Mouse (Mus musculus) midbrain, embryonic 11.5 days (tissue): ENCODE results near the gene St5. TPM values are rescaled to one million over a fixed set of nuclear protein-coding genes. Genes with fewer than 3 reads are reported as not detected.

ENCODE experiments used
- ATAC-seq: fragments of 200-750 bp; cut with Nextera tagmentation; 2 replicates; pipeline ENCODE4 v1.8.0; 2017; ENCODE audit warnings: moderate TSS enrichment, moderate library complexity; ENCODE audit not compliant: low FRiP score
- DNase-seq: peaks from one replicate; pipeline ENCODE4 v3.0.0; 2015; ENCODE audit warnings: low spot score; ENCODE audit errors: missing footprints
- H3K27ac ChIP-seq: fragments of 300-500 bp; sonication (generic); 2 replicates; pipeline ENCODE4 v1.5.1; 2014; ENCODE audit warnings: low read depth, low read length
- H3K27me3 ChIP-seq: fragments of 300-500 bp; sonication (generic); 2 replicates; pipeline ENCODE4 v1.6.1; 2014; ENCODE audit warnings: mild to moderate bottlenecking, low read length, moderate library complexity, mixed read lengths; ENCODE audit not compliant: control insufficient read depth, insufficient read depth
- H3K36me3 ChIP-seq: fragments of 300-500 bp; sonication (generic); 2 replicates; pipeline ENCODE4 v1.6.1; 2014; ENCODE audit warnings: mild to moderate bottlenecking, low read length, moderate library complexity, mixed read lengths; ENCODE audit not compliant: control insufficient read depth, insufficient read depth
- H3K4me1 ChIP-seq: fragments of 300-500 bp; sonication (generic); 2 replicates; pipeline ENCODE4 v1.6.1; 2014; ENCODE audit warnings: low read length; ENCODE audit not compliant: control insufficient read depth, insufficient read depth
- H3K4me2 ChIP-seq: fragments of 300-500 bp; sonication (generic); 2 replicates; pipeline ENCODE4 v1.6.1; 2014; ENCODE audit warnings: mild to moderate bottlenecking, moderate library complexity
- H3K4me3 ChIP-seq: fragments of 300-500 bp; sonication (generic); 2 replicates; pipeline ENCODE4 v1.5.1; 2014; ENCODE audit warnings: low read depth, low read length
- H3K9ac ChIP-seq: fragments of 300-500 bp; sonication (generic); 2 replicates; pipeline ENCODE4 v1.6.1; 2014; ENCODE audit warnings: low read length
- H3K9me3 ChIP-seq: fragments of 300-500 bp; sonication (generic); 2 replicates; pipeline ENCODE4 v1.6.1; 2016; ENCODE audit warnings: low read length; ENCODE audit not compliant: control insufficient read depth
- WGBS: fragments of 180-500 bp; shearing (Covaris S2); extraction: QIAGEN DNeasy Blood & Tissue Kit; methylation state at CpG from one replicate; pipeline ENCODE4 v1.1.7; 2014; 5-methylcytosine and 5-hydroxymethylcytosine counted together
- polyA plus RNA-seq: library from polyadenylated mRNA; unstranded; fragments of >200 nt; fragmentation: Nextera tagmentation; extraction: Ambion mirVana; gene quantifications from 2 replicates; pipeline ENCODE4 v1.2.1, GENCODE M21; 2014

Gene St5
- polyA plus RNA-seq, 1 experiment from 2014 or later = 37.9 TPM

DNA sequence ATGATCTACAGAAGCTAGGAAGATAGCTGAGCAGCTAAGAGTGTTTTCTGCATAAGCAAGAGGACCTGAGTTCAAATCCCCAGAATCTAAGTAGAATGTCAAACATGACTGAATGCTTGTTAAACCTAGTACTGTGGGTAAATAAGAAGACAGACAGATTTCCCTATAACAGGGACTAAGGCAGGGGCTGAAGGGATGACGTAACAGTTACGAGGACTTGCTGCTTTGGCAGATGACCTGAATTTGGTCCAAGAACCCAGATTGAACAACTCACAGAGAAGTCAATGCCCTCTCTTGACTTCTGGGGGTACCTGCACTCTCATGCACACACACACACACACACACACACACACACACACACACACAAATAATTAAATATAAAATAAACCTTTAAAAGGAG is 93.1 kb downstream of the St5 start:
- H3K27ac ChIP-seq = no peak overlapping the region
- H3K9ac ChIP-seq = no peak overlapping the region
- no peak overlapping the region for H3K4me3 ChIP-seq
- no peaks in the 10 kb centered on the region for H3K27me3 ChIP-seq
- H3K4me2 ChIP-seq = no peak overlapping the region
- WGBS = 71% methylated on average over 2 of the region's 2 CpGs
- H3K4me1 ChIP-seq = peaks cover 36% of the 10 kb centered on the region
- no peaks in the 10 kb centered on the region for H3K36me3 ChIP-seq
- H3K9me3 ChIP-seq = no peaks in the 10 kb centered on the region
- ATAC-seq = no peak
- DNase-seq = no peak

GRCm38 (mm10) chr7:109609565-109610345 is 93.7 kb downstream of the St5 start:
- Histone ChIP-seq H3K36me3 (no peaks in the 10 kb centered on the region), H3K27ac (no peak overlapping the region), H3K9me3 (no peaks in the 10 kb centered on the region), H3K4me3 (no peak overlapping the region), H3K4me2 (no peak overlapping the region), H3K9ac (no peak overlapping the region; the same call in 1 of the 2 replicates), H3K27me3 (no peaks in the 10 kb centered on the region), H3K4me1 (peaks cover 30% of the 10 kb centered on the region)
- WGBS = 62% methylated on average over 6 of the region's 6 CpGs
- ATAC-seq = 0 out of 2 replicates have a peak, but pooled peaks have one; percentile 20
- no peak for DNase-seq

DNA sequence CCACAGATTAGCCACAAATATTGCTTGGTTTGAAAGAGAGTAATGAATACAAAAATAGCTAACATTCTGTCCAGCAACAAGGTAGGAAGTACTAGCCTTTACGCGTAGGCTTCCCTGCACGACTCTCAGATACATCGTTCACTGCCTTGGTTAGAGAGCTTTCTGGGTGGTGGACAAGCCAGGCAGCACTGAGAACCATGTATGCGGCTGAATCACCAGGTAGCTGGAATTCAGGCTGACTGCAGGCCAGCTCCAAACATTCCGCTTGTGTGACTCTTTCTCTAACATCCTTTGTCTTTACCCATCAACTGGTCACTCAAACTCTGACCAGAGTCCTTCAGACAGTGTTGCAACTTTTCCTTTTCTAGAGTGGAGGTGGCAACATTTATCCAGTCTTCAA is 94.6 kb downstream of the St5 start:
- ATAC-seq = no peak
- Histone ChIP-seq H3K4me2 (no peak overlapping the region), H3K4me1 (peaks cover 26% of the 10 kb centered on the region), H3K27ac (no peak overlapping the region), H3K9ac (no peak overlapping the region), H3K36me3 (no peaks in the 10 kb centered on the region), H3K9me3 (no peaks in the 10 kb centered on the region), H3K4me3 (no peak overlapping the region), H3K27me3 (no peaks in the 10 kb centered on the region)
- DNase-seq = no peak
- WGBS = 85% methylated on average over 6 of the region's 6 CpGs

DNA sequence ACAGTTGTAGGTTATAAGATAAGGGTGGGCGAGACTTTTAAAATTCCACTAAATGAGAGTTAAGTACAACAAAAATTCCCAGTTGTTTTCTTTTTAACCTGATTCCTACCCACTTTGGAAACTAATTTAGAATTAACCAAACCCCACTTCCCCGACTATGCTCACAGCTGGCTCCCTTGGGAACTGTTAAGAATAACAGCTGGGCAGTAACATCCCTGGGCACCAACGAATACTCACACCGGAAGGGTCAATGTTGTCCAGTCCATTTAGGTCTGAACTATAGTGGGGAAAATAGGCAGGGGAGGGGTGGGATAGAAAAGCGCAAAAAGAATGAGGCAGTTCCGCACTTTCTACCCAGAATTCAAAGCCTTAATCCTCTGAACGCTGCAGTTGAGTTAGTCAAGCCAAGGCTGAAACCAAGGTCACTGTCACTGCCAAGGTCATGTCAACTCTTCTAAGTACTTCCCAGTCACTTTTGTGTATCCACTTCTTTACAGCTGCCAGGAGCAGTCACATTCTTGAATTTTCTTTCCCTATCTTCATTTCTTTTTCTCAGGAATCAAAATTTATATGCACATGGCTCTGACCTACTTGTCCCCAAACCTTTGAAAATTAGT is 96.3 kb downstream of the St5 start:
- no peak overlapping the region for H3K4me2 ChIP-seq
- no peak overlapping the region for H3K9ac ChIP-seq
- no peaks in the 10 kb centered on the region for H3K36me3 ChIP-seq
- WGBS = 65% methylated on average over 7 of the region's 7 CpGs
- H3K4me3 ChIP-seq = no peak overlapping the region
- no peak for ATAC-seq
- DNase-seq = no peak
- no peak overlapping the region for H3K27ac ChIP-seq
- H3K27me3 ChIP-seq = no peaks in the 10 kb centered on the region
- H3K4me1 ChIP-seq = peaks cover 12% of the 10 kb centered on the region
- no peaks in the 10 kb centered on the region for H3K9me3 ChIP-seq

- Histone ChIP-seq H3K27me3 (no peaks in the 10 kb centered on the region), H3K4me1 (peaks cover 5% of the 10 kb centered on the region; the same call in 1 of the 2 replicates), H3K4me3 (no peak overlapping the region), H3K36me3 (no peaks in the 10 kb centered on the region), H3K9ac (no peak overlapping the region), H3K27ac (no peak overlapping the region), H3K4me2 (no peak overlapping the region), H3K9me3 (no peaks in the 10 kb centered on the region)
- ATAC-seq (no peak), DNase-seq (no peak)
- 79% methylated on average over 5 of the region's 5 CpGs for WGBS
Measured at GRCm38 (mm10) chr7:109602562-109602961, 100.8 kb downstream of the St5 start.

DNA sequence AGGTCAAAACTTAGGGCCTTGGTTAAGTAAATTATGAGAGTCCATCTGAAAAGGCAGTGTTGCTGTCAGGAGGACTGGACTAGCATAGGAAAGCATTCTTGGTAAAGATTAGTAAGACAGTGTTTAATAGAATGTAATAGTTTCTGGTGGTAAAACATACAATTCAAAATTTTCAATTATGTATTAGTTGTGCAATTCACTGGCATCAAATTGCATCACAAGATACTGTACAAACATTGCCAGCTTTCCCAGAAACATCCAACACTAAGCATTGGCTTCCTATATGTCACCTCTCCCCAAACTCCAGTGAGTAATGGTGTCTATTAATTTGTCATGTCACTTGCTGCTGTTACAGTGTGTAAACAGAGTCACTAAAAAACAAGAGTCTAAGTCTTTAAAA is 101.4 kb downstream of the St5 start:
- no peaks in the 10 kb centered on the region for H3K9me3 ChIP-seq
- 0 out of 2 replicates have a peak, but pooled peaks cover 1% of the 10 kb centered on the region for H3K4me1 ChIP-seq
- H3K27me3 ChIP-seq = no peaks in the 10 kb centered on the region
- no peak overlapping the region for H3K9ac ChIP-seq
- no peak overlapping the region for H3K27ac ChIP-seq
- no peak overlapping the region for H3K4me3 ChIP-seq
- no peak overlapping the region for H3K4me2 ChIP-seq
- DNase-seq (no peak), ATAC-seq (no peak)
- no peaks in the 10 kb centered on the region for H3K36me3 ChIP-seq

- ATAC-seq = no peak
Measured at GRCm38 (mm10) chr7:109600702-109601101, 102.7 kb downstream of the St5 start.

DNA sequence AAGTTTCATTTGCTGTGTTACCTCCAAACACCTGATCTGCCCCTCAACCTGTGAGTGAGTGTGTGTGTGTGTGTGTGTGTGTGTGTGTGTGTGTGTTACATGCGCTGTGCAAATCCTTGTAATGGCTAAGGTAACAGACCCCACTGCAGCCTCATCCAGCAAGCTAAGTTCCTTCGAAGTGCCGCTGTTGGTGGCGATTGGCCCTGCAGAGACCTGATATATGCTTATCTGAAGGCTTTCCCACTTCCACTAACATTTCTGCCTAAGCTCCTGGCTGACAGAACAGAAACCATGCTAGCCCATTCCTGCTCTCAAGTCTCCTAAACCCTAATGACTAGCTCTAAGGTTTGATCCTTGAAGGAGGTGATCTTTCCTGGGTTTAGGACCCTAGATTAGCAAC is 103.4 kb downstream of the St5 start:
- Histone ChIP-seq H3K36me3 (no peaks in the 10 kb centered on the region), H3K4me1 (no peaks in the 10 kb centered on the region), H3K4me2 (no peak overlapping the region), H3K4me3 (no peak overlapping the region), H3K27me3 (no peaks in the 10 kb centered on the region), H3K9ac (no peak overlapping the region), H3K9me3 (no peaks in the 10 kb centered on the region), H3K27ac (no peak overlapping the region)
- no peak for ATAC-seq
- WGBS = 97% methylated on average over 4 of the region's 4 CpGs
- DNase-seq = no peak

More at GRCm38 (mm10) chr7:109600702-109601101, 102.7 kb downstream of the St5 start:
- no peaks in the 10 kb centered on the region for H3K36me3 ChIP-seq
- no peaks in the 10 kb centered on the region for H3K4me1 ChIP-seq
- WGBS = 89% methylated on average over 3 of the region's 3 CpGs
- no peak overlapping the region for H3K4me3 ChIP-seq
- H3K27ac ChIP-seq = no peak overlapping the region
- no peak overlapping the region for H3K4me2 ChIP-seq
- no peak overlapping the region for H3K9ac ChIP-seq
- no peaks in the 10 kb centered on the region for H3K27me3 ChIP-seq
- H3K9me3 ChIP-seq = no peaks in the 10 kb centered on the region
- no peak for DNase-seq

DNA sequence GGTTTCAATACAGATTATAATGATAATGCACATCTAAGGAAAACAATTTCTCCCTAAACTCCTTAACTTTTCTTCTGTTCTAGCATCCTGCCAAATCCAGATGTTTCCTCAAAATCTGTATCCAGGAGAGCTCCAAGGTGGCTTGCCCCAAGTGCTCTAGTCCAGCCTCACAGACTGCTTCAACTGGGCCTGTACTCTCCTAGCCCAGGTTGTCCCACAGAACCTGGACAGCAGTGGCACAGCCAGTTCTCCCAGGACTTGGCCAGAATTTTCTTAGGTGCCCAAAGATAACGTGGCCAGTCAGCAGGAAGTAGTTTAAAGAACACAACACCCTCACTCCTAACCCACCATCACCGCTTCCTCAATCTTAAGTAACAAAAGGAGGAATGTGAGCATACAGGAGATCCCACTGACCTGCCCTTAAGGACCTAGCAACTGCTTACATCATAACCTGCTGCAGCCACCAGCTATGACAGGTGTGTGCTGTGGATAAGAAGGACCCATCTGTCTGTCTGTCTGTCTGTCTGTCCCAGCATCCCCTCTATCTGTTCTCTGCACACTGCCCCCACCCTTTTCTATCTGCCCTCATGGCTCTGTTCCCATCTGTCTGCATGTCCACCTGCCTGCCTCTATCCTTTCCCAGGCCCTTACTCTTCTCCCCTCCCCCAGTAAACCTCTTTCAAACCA is 108.4 kb downstream of the St5 start:
- Histone ChIP-seq H3K9ac (no peak overlapping the region), H3K36me3 (no peaks in the 10 kb centered on the region), H3K9me3 (no peaks in the 10 kb centered on the region), H3K4me3 (no peak overlapping the region), H3K4me2 (no peak overlapping the region), H3K27ac (no peak overlapping the region), H3K4me1 (no peaks in the 10 kb centered on the region), H3K27me3 (no peaks in the 10 kb centered on the region)
- ATAC-seq = no peak
- 80% methylated on average over 2 of the region's 2 CpGs for WGBS
- no peak for DNase-seq
